Mouse (Mus musculus) intestine, embryonic 15.5 days (tissue): Measurements from ENCODE around the gene Atxn2. TPM values are rescaled to one million over a fixed set of nuclear protein-coding genes. Genes with fewer than 3 reads are reported as not detected.
A peak's percentile ranks its signal among the peaks of the same experiment; 100 is the strongest.
"Not testable (repeated sequence)": the region's sequence is repeated elsewhere in the genome, so short reads cannot be mapped to it uniquely, and the experiment has no call there.

Experiments used
- ATAC-seq: fragments of 200-750 bp; cut with Nextera tagmentation; 2 replicates; pipeline ENCODE4 v1.8.0; 2017; ENCODE audit warnings: moderate TSS enrichment, moderate library complexity
- H3K27ac ChIP-seq: fragments of 300-500 bp; sonication (generic); 2 replicates; pipeline ENCODE4 v1.5.1; 2015; ENCODE audit warnings: mild to moderate bottlenecking, inconsistent platforms
- H3K27me3 ChIP-seq: fragments of 300-500 bp; sonication (generic); replicated peaks from 2 replicates; pipeline ENCODE4 v1.6.1; 2015; ENCODE audit warnings: inconsistent platforms
- H3K36me3 ChIP-seq: fragments of 300-500 bp; sonication (generic); 2 replicates; pipeline ENCODE4 v1.6.1; 2015; ENCODE audit warnings: inconsistent platforms
- H3K4me1 ChIP-seq: fragments of 300-500 bp; sonication (generic); replicated peaks from 2 replicates; pipeline ENCODE4 v1.6.1; 2015; ENCODE audit warnings: inconsistent platforms
- H3K4me2 ChIP-seq: fragments of 300-500 bp; sonication (generic); replicated peaks from 2 replicates; pipeline ENCODE4 v1.6.1; 2015; ENCODE audit warnings: mild to moderate bottlenecking, inconsistent platforms
- H3K4me3 ChIP-seq: fragments of 300-500 bp; sonication (generic); replicated peaks from 2 replicates; pipeline ENCODE4 v1.5.1; 2015; ENCODE audit warnings: inconsistent platforms
- H3K9ac ChIP-seq: fragments of 300-500 bp; sonication (generic); 2 replicates; pipeline ENCODE4 v1.6.1; 2015; ENCODE audit warnings: inconsistent platforms
- H3K9me3 ChIP-seq: fragments of 300-500 bp; sonication (generic); 2 replicates; pipeline ENCODE4 v1.6.1; 2016; ENCODE audit warnings: inconsistent platforms
- WGBS: fragments of 180-500 bp; shearing (Covaris S2); methylation state at CpG from one replicate; pipeline ENCODE4 v1.1.7; 2015; 5-methylcytosine and 5-hydroxymethylcytosine counted together
- polyA plus RNA-seq: library from polyadenylated mRNA; unstranded; fragments of >200 nt; fragmentation: Nextera tagmentation; extraction: Ambion mirVana; gene quantifications from 2 replicates; pipeline ENCODE4 v1.2.1, GENCODE M21; 2015

Atxn2 gene
- polyA plus RNA-seq, 1 experiment from 2014 or later: 59.0 TPM

DNA sequence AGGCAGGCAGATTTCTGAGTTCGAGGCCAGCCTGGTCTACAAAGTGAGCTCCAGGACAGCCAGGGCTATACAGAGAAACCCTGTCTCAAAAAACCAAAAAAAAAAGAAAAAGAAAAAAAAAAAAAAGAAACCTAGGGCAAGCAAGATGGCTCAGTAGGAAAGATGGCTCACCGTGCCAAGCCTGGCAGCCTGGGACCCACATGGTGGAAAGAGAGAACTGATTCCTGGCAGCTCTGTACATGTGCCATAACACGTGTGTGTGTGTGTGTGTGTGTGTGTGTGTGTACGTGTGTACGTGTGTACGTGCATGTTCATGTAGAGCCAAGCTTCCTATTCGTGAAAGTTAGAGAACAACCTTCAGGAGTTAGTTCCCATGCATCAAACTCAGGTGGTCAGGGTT is 19.7 kb upstream of the Atxn2 start:
- H3K27me3 ChIP-seq, H3K4me1 ChIP-seq, H3K4me2 ChIP-seq, H3K27ac ChIP-seq, H3K9ac ChIP-seq, H3K36me3 ChIP-seq, H3K9me3 ChIP-seq, ATAC-seq, H3K4me3 ChIP-seq: not testable (repeated sequence)
- WGBS: 93% methylated on average over 7 of the region's 7 CpGs

DNA sequence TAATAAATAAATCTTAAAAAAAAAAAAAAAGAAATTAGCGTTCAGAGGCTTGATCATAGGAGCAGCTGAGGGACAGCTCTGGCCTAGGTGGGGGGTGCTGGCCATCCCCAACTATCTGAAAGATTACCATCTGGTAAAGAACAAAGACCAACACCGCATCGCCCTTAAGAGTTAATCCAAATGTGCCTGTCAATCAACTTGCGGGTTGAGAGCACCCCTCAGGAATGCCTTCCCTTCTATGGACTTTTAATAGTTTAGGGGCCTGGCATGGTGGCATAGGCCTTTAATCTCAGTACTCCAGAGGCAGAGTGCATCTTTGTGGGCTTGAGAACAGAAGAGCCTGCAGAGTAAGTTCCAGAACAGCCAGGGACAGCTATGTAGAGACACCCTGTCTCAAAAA is 18.2 kb upstream of the Atxn2 start:
- Histone ChIP-seq H3K27ac (no peak overlapping the region), H3K4me2 (no peak overlapping the region), H3K4me3 (no peak overlapping the region), H3K27me3 (no peaks in the 10 kb centered on the region), H3K9ac (no peak overlapping the region), H3K36me3 (no peaks in the 10 kb centered on the region), H3K4me1 (0 out of 2 replicates have a peak, but pooled peaks cover 7% of the 10 kb centered on the region), H3K9me3 (no peaks in the 10 kb centered on the region)
- ATAC-seq: no peak
- WGBS: 73% methylated on average over 4 of the region's 4 CpGs

DNA sequence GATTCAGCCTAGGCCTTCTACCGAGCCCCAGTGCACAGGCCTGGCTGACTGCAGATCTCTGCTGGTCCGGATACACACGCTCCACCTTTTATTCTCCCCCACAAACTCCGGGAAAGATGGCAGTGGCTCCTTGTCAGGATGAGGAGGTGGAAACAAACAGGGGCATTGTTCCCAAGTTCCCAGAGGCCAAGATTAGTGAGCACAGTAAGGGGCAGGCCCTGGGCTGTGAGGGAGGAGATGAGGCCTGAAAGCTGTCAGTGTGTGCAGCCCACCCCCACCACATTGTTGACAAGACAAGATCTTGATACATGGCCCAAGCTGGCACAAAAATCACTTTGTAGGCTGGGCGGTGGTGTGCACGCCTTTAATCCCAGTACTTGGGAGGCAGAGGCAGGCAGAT is 14.4 kb upstream of the Atxn2 start:
- Histone ChIP-seq H3K4me1 (peaks cover 11% of the 10 kb centered on the region; the same call in 1 of the 2 replicates), H3K36me3 (no peaks in the 10 kb centered on the region), H3K9ac (no peak overlapping the region), H3K4me3 (no peak overlapping the region), H3K9me3 (no peaks in the 10 kb centered on the region), H3K27me3 (no peaks in the 10 kb centered on the region), H3K4me2 (no peak overlapping the region), H3K27ac (no peak overlapping the region)
- WGBS: 76% methylated on average over 6 of the region's 6 CpGs
- ATAC-seq: no peak

DNA sequence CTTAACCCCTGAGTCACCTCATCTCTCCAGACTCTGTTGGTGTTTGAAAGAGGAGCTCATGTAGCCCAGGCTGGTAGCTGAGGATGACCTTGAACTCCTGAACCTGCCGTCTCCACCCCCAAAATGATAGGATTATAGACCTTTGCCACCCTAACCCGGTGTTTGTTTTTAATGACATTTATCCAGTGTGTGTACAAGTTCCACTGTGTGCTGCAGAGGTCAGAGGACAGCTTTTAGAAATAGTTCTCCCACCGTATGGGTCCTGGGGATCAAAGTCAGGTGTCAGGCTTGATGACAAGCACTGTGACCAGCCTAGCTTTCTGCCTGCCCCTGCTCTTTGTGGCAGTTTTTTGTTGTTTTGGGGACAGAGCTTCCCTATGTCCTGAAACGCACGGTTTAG is 11.2 kb upstream of the Atxn2 start:
- H3K4me3 ChIP-seq: no peak overlapping the region
- H3K27ac ChIP-seq: no peak overlapping the region
- H3K4me2 ChIP-seq: no peak overlapping the region
- no peaks in the 10 kb centered on the region for H3K36me3 ChIP-seq
- no peaks in the 10 kb centered on the region for H3K9me3 ChIP-seq
- 0 out of 2 replicates have a peak, but pooled peaks have one; percentile 14 for ATAC-seq
- H3K4me1 ChIP-seq: peaks cover 11% of the 10 kb centered on the region
- 51% methylated on average over 5 of the region's 5 CpGs for WGBS
- no peaks in the 10 kb centered on the region for H3K27me3 ChIP-seq
- H3K9ac ChIP-seq: no peak overlapping the region

DNA sequence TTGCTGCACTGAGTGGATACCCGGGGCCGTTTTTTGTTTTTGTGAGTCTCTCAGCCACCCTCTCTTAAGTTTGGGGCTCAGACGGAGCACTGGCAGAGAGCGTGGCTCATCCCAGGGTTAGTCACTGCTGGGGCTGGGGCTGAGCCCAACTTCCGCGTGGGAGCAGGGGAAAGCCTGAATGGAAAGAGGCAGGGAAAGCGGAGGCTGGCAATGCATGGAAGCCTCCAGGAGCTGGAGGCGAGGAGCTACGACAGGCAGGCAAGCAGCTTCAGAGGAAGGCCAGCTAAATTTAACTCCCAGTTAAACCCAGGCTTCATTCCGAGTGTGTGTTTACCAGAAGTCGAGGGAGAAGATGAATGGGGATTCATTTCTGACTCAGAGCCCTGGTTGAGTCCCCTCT is 10.6 kb upstream of the Atxn2 start:
- ATAC-seq: no peak
- 29% methylated on average over 11 of the region's 11 CpGs for WGBS
- H3K27ac ChIP-seq: no peak overlapping the region
- peaks cover 11% of the 10 kb centered on the region for H3K4me1 ChIP-seq
- H3K4me2 ChIP-seq: 0 out of 2 replicates have a peak overlapping the region, but pooled peaks have one; percentile 10
- H3K36me3 ChIP-seq: no peaks in the 10 kb centered on the region
- H3K9ac ChIP-seq: no peak overlapping the region
- H3K4me3 ChIP-seq: no peak overlapping the region
- H3K9me3 ChIP-seq: no peaks in the 10 kb centered on the region
- no peaks in the 10 kb centered on the region for H3K27me3 ChIP-seq

DNA sequence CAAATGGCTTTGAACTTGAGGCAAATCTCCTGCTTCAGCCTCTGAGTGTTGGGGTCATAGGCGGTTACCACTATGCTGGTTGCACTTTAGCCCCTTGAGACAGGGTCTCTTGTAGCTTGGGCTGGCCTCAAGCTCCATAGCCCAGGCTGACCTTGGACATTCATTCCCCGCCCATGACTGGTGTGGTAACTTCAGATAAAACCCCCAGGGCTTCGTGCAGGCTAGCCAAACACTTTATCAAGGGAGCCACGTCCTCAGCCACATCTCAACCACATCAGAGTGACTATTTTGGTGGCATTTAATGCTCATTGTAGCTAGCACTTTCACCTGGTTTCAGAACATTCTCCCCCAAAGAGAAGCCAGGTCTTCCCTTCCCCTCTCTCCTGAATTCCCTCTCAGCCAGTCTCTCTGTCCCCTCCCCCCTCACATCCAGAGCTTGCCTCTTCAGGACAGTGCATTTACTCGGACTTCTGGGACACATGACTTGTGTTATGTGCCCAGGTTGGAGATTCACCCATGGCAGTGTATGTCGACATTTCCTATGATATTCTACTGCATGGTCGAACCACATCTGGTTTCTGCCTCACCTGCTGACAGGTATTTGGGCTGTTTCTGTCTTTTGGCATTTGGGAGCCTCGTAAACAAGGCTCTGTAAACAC is 9.9 kb upstream of the Atxn2 start:
- no peak for ATAC-seq
- H3K9me3 ChIP-seq: no peaks in the 10 kb centered on the region
- no peaks in the 10 kb centered on the region for H3K27me3 ChIP-seq
- WGBS: 47% methylated on average over 8 of the region's 8 CpGs
- no peak overlapping the region for H3K4me2 ChIP-seq
- H3K9ac ChIP-seq: no peak overlapping the region
- no peak overlapping the region for H3K4me3 ChIP-seq
- H3K36me3 ChIP-seq: no peaks in the 10 kb centered on the region
- peaks cover 11% of the 10 kb centered on the region for H3K4me1 ChIP-seq
- no peak overlapping the region for H3K27ac ChIP-seq

DNA sequence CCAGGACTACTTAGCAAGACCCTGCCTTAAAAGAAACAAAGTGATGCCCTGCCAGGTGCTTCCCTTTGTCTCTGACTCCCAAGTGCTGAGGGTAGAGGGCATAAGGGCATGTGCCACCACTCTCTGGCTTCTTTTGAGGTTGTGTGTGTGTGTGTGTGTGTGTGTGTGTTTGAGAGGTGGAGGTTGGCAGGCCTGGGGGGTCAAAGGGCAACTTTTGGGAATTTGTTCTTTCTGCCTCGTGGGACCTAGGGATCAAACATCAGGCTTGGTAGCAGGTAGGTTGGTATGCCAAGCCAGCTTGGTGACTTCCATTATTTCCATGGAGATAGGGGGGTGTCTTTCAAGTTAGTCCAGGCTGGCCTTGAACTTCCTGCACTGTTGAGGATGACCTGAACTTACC is 7.8 kb upstream of the Atxn2 start:
- H3K27me3 ChIP-seq: no peaks in the 10 kb centered on the region
- no peak overlapping the region for H3K9ac ChIP-seq
- H3K4me1 ChIP-seq: peaks cover 11% of the 10 kb centered on the region
- H3K9me3 ChIP-seq: no peaks in the 10 kb centered on the region
- ATAC-seq: no peak
- H3K36me3 ChIP-seq: no peaks in the 10 kb centered on the region
- no peak overlapping the region for H3K27ac ChIP-seq
- no peak overlapping the region for H3K4me3 ChIP-seq
- no peak overlapping the region for H3K4me2 ChIP-seq
- WGBS: 68% methylated on average over 1 of the region's 1 CpGs

DNA sequence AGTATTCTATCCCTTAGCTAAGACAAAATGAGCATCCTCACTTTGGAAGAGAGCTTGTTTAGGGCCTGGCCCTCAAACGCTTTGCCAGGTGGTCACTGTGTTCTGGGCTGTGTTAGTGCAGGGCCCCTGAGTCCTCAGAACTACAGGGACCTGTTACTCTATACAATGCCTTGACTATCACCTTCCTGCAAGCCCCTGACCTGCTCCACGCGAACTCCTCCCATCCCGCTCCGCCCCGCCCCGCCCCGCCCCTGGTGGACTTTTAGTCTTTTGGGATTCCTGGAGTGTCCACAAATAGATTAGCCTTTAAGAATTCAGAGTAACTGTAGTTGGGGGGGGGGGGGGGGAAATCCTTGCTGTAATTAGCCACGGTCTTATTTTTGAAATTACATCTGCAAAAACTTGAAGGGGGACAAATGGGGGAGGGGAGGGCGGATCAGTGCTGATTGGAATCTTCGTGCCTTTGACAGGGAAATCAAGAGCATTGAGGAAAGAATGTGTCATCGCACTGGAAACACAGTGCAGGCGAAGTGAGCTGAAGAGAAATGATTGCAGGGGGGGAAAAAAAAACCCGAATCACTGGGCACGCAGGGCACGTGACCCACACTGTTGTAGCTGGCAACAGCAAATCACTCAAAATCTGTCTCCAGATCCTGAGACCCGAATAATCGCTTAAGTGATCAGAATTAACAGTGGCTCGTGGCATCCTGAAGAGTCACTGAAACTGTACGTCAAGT is 6.5 kb upstream of the Atxn2 start:
- Histone ChIP-seq H3K9ac (no peak overlapping the region), H3K27ac (no peak overlapping the region), H3K4me3 (0 out of 2 replicates have a peak overlapping the region, but pooled peaks have one; percentile 2), H3K36me3 (no peaks in the 10 kb centered on the region), H3K27me3 (no peaks in the 10 kb centered on the region), H3K9me3 (no peaks in the 10 kb centered on the region), H3K4me1 (peaks cover 11% of the 10 kb centered on the region), H3K4me2 (peak overlapping the region; percentile 45)
- 6% methylated on average over 20 of the region's 20 CpGs for WGBS
- 0 out of 2 replicates have a peak, but pooled peaks have one; percentile 62 for ATAC-seq

DNA sequence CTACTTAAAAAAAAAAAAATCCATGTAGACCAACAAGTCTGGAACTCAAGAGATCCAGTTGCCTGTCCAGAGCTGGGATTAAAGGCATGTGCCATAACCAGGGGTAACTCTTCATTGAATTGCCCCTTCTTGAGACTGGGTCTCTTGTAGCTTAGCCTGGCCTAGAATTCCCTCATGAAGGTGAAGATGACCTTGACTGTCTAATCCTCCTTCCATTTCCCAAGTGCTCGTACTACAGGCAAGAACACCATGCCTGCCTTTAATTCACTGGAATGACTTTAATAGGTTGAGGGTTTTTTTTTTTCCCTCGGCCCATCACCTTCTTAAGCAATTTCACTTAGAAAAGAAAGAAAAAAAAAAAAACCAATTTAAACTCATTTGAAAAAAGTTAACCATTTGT is 735 bp upstream of the Atxn2 start:
- no peaks in the 10 kb centered on the region for H3K27me3 ChIP-seq
- WGBS: 35% methylated on average over 2 of the region's 2 CpGs
- no peak for ATAC-seq
- H3K4me2 ChIP-seq: peak overlapping the region; percentile 69
- H3K4me3 ChIP-seq: peak overlapping the region; percentile 99; the same call in 1 of the 2 replicates
- no peak overlapping the region for H3K9ac ChIP-seq
- H3K4me1 ChIP-seq: peaks cover 12% of the 10 kb centered on the region
- H3K27ac ChIP-seq: 0 out of 2 replicates have a peak overlapping the region, but pooled peaks have one; percentile 27
- no peaks in the 10 kb centered on the region for H3K36me3 ChIP-seq
- no peaks in the 10 kb centered on the region; the same call in 1 of the 2 replicates for H3K9me3 ChIP-seq

DNA sequence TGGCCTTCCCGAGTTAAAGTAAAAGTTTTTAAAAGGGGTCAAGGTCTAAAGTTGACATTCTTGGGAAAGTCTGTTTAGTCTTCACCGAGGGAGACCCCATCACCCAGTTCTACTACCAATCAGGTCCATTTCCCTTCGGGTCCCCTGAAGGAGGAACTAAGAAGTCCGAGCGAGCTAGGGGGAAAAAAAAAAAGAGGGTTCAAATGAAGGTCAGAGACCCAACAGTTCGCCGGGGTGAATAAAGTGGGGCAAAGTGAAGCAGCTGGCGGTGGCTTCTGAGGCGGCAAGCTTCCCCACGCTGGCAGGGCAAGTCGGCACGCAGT is 325 bp upstream of the Atxn2 start:
- no peaks in the 10 kb centered on the region; the same call in 1 of the 2 replicates for H3K9me3 ChIP-seq
- peaks cover 16% of the 10 kb centered on the region for H3K4me1 ChIP-seq
- no peaks in the 10 kb centered on the region for H3K36me3 ChIP-seq
- peak overlapping the region; percentile 96 for H3K9ac ChIP-seq
- H3K27me3 ChIP-seq: no peaks in the 10 kb centered on the region
- H3K27ac ChIP-seq: peak overlapping the region; percentile 97
- 0% methylated on average over 12 of the region's 12 CpGs for WGBS
- peak overlapping the region; percentile 69 for H3K4me2 ChIP-seq
- ATAC-seq: no peak; the same call in 1 of the 2 replicates
- peak overlapping the region; percentile 99 for H3K4me3 ChIP-seq

DNA sequence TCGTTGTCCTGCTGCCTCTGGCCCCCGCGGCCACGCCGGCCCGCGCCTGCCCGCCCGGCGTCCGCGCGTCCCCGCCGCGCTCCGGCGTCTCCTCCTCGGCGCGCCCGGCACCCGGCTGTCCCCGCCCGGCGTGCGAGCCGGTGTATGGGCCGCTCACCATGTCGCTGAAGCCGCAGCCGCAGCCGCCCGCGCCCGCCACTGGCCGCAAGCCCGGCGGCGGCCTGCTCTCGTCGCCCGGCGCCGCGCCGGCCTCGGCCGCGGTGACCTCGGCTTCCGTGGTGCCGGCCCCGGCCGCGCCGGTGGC is 743 bp downstream of the Atxn2 start:
- Histone ChIP-seq H3K9ac (peak overlapping the region; percentile 96), H3K4me1 (peaks cover 23% of the 10 kb centered on the region), H3K4me2 (peak overlapping the region; percentile 70), H3K9me3 (no peaks in the 10 kb centered on the region; the same call in 1 of the 2 replicates), H3K36me3 (no peaks in the 10 kb centered on the region), H3K27me3 (no peaks in the 10 kb centered on the region), H3K4me3 (peak overlapping the region; percentile 99), H3K27ac (peak overlapping the region; percentile 97)
- ATAC-seq: peak; percentile 51; the same call in 1 of the 2 replicates
- WGBS: under 1% methylated on average over 53 of the region's 57 CpGs

DNA sequence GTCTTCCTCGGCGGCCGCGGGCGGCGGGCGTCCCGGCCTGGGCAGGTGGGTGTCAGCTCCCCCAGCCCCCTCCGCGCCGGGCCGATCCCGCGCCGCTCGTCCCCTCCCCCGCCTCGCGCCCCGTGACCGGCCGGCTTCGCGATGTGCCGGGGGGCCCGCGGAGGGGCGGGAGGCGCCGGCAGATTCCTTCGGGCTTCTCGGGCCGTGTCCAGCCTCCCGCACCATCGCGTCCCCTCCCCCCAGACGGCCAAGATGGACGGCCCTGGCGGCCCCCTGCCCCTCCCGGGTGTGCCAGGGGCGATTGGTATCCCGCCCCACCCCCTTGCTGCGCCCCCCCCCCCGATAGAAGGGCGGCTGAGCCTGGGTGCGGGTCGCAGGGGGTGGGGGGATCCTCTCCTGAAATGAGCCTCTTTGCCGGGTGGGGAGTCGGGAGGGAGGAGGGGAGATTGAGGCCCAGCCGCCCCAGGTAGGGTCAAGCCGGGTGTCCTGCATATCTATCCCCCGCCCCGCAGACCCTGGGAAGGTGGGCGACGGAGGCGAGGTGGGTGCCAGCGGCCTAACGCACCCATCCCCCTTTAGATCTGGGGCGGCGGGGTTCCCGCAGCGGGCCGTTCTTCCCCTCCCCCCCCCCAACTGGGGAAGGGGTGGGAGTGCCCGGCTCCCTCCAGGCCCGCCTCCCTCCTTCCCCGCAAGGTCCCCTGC is 1.2 kb downstream of the Atxn2 start:
- Histone ChIP-seq H3K27ac (peak overlapping the region; percentile 97), H3K9me3 (no peaks in the 10 kb centered on the region; the same call in 1 of the 2 replicates), H3K36me3 (no peaks in the 10 kb centered on the region), H3K9ac (peak overlapping the region; percentile 96), H3K27me3 (no peaks in the 10 kb centered on the region), H3K4me1 (peaks cover 23% of the 10 kb centered on the region), H3K4me3 (peak overlapping the region; percentile 99), H3K4me2 (peak overlapping the region; percentile 70)
- WGBS: under 1% methylated on average over 59 of the region's 66 CpGs
- ATAC-seq: peak; percentile 42
